Mouse (Mus musculus) urinary bladder, postnatal 25 days (tissue): Measurements from ENCODE around the gene Cox7a1.
"Not testable (repeated sequence)": the region's sequence is repeated elsewhere in the genome, so short reads cannot be mapped to it uniquely, and the experiment has no call there.

Source experiments
- DNase-seq: peaks from one replicate; pipeline ENCODE4 v3.0.0; 2022; ENCODE audit warnings: low spot score

Cox7a1 gene

GRCm38 (mm10) chr7:30193013-30193412 lies 9.1 kb downstream of the Cox7a1 start:
- DNase-seq: no peak

- peak; percentile 74 for DNase-seq
Observed at GRCm38 (mm10) chr7:30193581-30194100, 9.7 kb downstream of the Cox7a1 start.

- DNase-seq: peak; percentile 33
Observed at GRCm38 (mm10) chr7:30194101-30194831, 10.3 kb downstream of the Cox7a1 start.

GRCm38 (mm10) chr7:30194884-30195283 lies 10.9 kb downstream of the Cox7a1 start:
- DNase-seq: peak; percentile 98

- DNase-seq: no peak
Observed at GRCm38 (mm10) chr7:30195461-30195860, 11.5 kb downstream of the Cox7a1 start.

- DNase-seq: peak; percentile 43
Observed at GRCm38 (mm10) chr7:30196171-30196570, 12.2 kb downstream of the Cox7a1 start.

GRCm38 (mm10) chr7:30197592-30198129 lies 13.7 kb downstream of the Cox7a1 start:
- no peak for DNase-seq

- peak; percentile 55 for DNase-seq
Observed at GRCm38 (mm10) chr7:30198481-30198971, 14.6 kb downstream of the Cox7a1 start, which contains the start of gene Capns1. TSS of gene Capns1 (minus strand) at chr7:30198811.

GRCm38 (mm10) chr7:30199498-30200139 lies 15.7 kb downstream of the Cox7a1 start:
- DNase-seq: no peak

GRCm38 (mm10) chr7:30200200-30200599 lies 16.3 kb downstream of the Cox7a1 start:
- no peak for DNase-seq

GRCm38 (mm10) chr7:30200661-30201060 lies 16.7 kb downstream of the Cox7a1 start:
- DNase-seq: not testable (repeated sequence)

- no peak for DNase-seq
Observed at GRCm38 (mm10) chr7:30202895-30203690, 19.1 kb downstream of the Cox7a1 start.

GRCm38 (mm10) chr7:30204380-30204779 lies 20.4 kb downstream of the Cox7a1 start:
- DNase-seq: no peak

- DNase-seq: peak; percentile 63
Observed at GRCm38 (mm10) chr7:30205383-30205782, 21.4 kb downstream of the Cox7a1 start.

- not testable (repeated sequence) for DNase-seq
Observed at GRCm38 (mm10) chr7:30206364-30206763, 22.4 kb downstream of the Cox7a1 start.

- DNase-seq: no peak
Observed at GRCm38 (mm10) chr7:30211025-30211424, 27.1 kb downstream of the Cox7a1 start.

GRCm38 (mm10) chr7:30213881-30214280 lies 29.9 kb downstream of the Cox7a1 start:
- DNase-seq: no peak

GRCm38 (mm10) chr7:30215875-30216274 lies 31.9 kb downstream of the Cox7a1 start:
- no peak for DNase-seq

GRCm38 (mm10) chr7:30216723-30217151 lies 32.8 kb downstream of the Cox7a1 start:
- DNase-seq: peak; percentile 85

GRCm38 (mm10) chr7:30217277-30217676 lies 33.3 kb downstream of the Cox7a1 start:
- no peak for DNase-seq

GRCm38 (mm10) chr7:30219293-30220007 lies 35.5 kb downstream of the Cox7a1 start:
- peak; percentile 53 for DNase-seq
